Mouse (Mus musculus) heart, embryonic 13.5 days (tissue): ENCODE data around the gene Ap1ar. TPM values are rescaled to one million over a fixed set of nuclear protein-coding genes. Genes with fewer than 3 reads are reported as not detected.
A peak's percentile ranks its signal among the peaks of the same experiment; 100 is the strongest.

ENCODE experiments used
- ATAC-seq: fragments of 200-750 bp; cut with Nextera tagmentation; 2 replicates; pipeline ENCODE4 v1.8.0; 2017; ENCODE audit warnings: moderate TSS enrichment; ENCODE audit not compliant: insufficient number of reproducible peaks, low FRiP score, low TSS enrichment; ENCODE audit errors: extremely low read depth
- H3K27ac ChIP-seq: fragments of 300-500 bp; sonication (generic); replicated peaks from 2 replicates; pipeline ENCODE4 v1.5.1; 2015; ENCODE audit warnings: moderate library complexity, mild to moderate bottlenecking, inconsistent platforms
- H3K27me3 ChIP-seq: fragments of 300-500 bp; sonication (generic); replicated peaks from 2 replicates; pipeline ENCODE4 v1.6.1; 2015; ENCODE audit warnings: mild to moderate bottlenecking, inconsistent platforms
- H3K36me3 ChIP-seq: fragments of 300-500 bp; sonication (generic); 2 replicates; pipeline ENCODE4 v1.6.1; 2015; ENCODE audit warnings: mild to moderate bottlenecking, inconsistent platforms
- H3K4me1 ChIP-seq: fragments of 300-500 bp; sonication (generic); 2 replicates; pipeline ENCODE4 v1.6.1; 2015; ENCODE audit warnings: inconsistent platforms
- H3K4me2 ChIP-seq: fragments of 300-500 bp; sonication (generic); 2 replicates; pipeline ENCODE4 v1.6.1; 2015; ENCODE audit warnings: inconsistent platforms, mild to moderate bottlenecking, moderate library complexity
- H3K4me3 ChIP-seq: fragments of 300-500 bp; sonication (generic); 2 replicates; pipeline ENCODE4 v1.5.1; 2015; ENCODE audit warnings: moderate library complexity, mild to moderate bottlenecking, inconsistent platforms
- H3K9ac ChIP-seq: fragments of 300-500 bp; sonication (generic); 2 replicates; pipeline ENCODE4 v1.6.1; 2015; ENCODE audit warnings: inconsistent platforms, mild to moderate bottlenecking, moderate library complexity
- H3K9me3 ChIP-seq: fragments of 300-500 bp; sonication (generic); 2 replicates; pipeline ENCODE4 v1.6.1; 2016; ENCODE audit warnings: inconsistent platforms
- WGBS: fragments of 180-500 bp; shearing (Covaris S2); methylation state at CpG from one replicate; pipeline ENCODE4 v1.1.7; 2015; ENCODE audit warnings: mixed read lengths; 5-methylcytosine and 5-hydroxymethylcytosine counted together
- polyA plus RNA-seq: library from polyadenylated mRNA; unstranded; fragments of >200 nt; fragmentation: Nextera tagmentation; extraction: Ambion mirVana; gene quantifications from 2 replicates; pipeline ENCODE4 v1.2.1, GENCODE M21; 2015

The Ap1ar gene
- polyA plus RNA-seq, result 27.5 and 30.5 TPM in 2 replicates

DNA sequence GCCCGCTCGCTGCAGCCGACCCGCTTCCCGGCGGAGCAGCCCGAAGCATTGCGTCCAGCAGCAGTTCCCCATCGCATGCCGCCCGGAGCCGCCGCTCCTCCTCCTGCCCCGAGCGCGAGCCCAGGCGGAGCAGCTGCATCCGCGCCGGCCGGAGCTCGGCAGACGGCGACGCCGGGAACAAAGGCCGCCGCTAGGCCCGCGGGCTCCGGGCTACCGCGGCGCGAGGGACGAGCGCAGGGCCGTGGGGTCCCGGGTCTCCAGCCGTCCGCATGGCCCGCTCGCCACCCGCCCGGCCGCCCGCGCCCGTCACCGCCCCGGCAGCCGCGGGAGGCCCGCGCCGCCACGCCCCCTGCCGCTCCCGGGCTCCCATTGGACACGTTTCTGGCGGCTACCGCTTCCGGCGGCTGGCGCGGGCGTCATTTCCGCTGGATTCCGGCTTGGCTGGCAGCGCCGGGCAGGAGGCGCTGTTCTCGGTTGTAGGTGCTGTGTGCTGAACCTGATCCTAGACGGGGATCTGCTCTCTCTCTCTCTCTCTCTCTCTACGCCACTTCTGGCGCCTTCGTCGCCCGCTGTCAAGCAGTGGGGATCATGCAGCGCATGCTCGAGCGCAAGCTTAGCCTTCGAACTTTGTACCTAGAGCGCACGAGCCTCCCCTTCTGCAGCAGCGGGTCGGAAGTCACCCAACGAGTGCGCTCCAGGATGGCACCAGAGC is at the start of gene Ap1ar:
Gene Ap1ar, minus strand, starts transcription at position 370 of the 712 bp plus-strand sequence.
- H3K36me3 ChIP-seq, result 0 out of 2 replicates have a peak, but pooled peaks cover 4% of the 10 kb centered on the region
- under 1% methylated on average over 72 of the region's 89 CpGs for WGBS
- ATAC-seq, result peak; percentile 89
- H3K9ac ChIP-seq, result peak within 1 kb of the TSS; percentile 97
- peak within 1 kb of the TSS; percentile 92 for H3K4me2 ChIP-seq
- peaks cover 26% of the 10 kb centered on the region for H3K4me1 ChIP-seq
- peaks cover 10% of the 10 kb centered on the region for H3K27me3 ChIP-seq
- H3K9me3 ChIP-seq, result no peaks in the 10 kb centered on the region
- H3K4me3 ChIP-seq, result peak within 1 kb of the TSS; percentile 91
- H3K27ac ChIP-seq, result peak within 1 kb of the TSS; percentile 95

DNA sequence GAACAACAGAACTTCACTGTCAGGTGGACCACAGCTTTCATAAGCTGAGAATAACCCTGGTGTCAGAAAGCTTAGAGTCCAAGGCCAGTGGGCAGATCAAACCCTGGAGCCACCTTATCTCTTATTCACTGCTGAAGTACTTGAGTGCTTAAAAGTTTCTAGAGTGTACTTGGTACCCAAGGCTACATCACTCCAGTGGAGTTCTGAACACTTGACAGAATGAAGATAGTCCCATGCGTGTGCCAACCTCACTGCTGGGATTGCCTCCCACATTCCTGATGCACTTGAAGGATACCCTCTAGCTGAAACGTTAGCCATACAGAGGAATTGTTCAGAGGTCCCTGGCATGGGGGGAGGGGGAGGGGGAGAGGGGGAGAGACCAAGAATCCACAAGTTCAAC is 44.4 kb upstream of the Ap1ar start:
- no peaks in the 10 kb centered on the region for H3K36me3 ChIP-seq
- H3K9me3 ChIP-seq, result no peaks in the 10 kb centered on the region
- no peak overlapping the region for H3K4me3 ChIP-seq
- peaks cover 8% of the 10 kb centered on the region for H3K4me1 ChIP-seq
- WGBS, result 26% methylated on average over 2 of the region's 2 CpGs
- no peaks in the 10 kb centered on the region for H3K27me3 ChIP-seq
- no peak overlapping the region for H3K9ac ChIP-seq
- H3K27ac ChIP-seq, result no peak overlapping the region
- no peak; the same call in 1 of the 2 replicates for ATAC-seq
- H3K4me2 ChIP-seq, result no peak overlapping the region

DNA sequence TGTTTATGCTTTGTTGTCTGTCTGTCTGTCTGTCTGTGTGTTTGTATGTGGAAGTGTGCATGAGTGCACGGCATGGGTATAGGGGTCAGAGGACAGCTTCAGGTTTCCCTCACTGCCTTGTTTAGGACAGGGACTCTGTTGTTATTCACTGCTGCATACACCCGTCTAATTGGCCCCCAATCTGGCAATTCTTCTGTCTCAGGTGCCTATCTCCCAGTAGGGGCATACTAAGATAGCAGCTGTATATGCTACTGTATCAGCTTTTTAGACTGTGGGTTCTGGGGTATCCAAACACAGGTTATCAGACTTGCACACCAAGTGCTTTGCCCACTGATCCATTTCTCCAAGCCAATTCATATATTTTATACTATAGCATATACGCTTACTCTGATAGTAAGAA is 42.6 kb upstream of the Ap1ar start:
- peaks cover 8% of the 10 kb centered on the region for H3K4me1 ChIP-seq
- no peak overlapping the region for H3K4me3 ChIP-seq
- H3K36me3 ChIP-seq, result no peaks in the 10 kb centered on the region
- ATAC-seq, result no peak
- H3K9me3 ChIP-seq, result no peaks in the 10 kb centered on the region
- no peaks in the 10 kb centered on the region for H3K27me3 ChIP-seq
- no peak overlapping the region for H3K27ac ChIP-seq
- WGBS, result 78% methylated on average over 3 of the region's 3 CpGs
- no peak overlapping the region for H3K4me2 ChIP-seq
- no peak overlapping the region for H3K9ac ChIP-seq

DNA sequence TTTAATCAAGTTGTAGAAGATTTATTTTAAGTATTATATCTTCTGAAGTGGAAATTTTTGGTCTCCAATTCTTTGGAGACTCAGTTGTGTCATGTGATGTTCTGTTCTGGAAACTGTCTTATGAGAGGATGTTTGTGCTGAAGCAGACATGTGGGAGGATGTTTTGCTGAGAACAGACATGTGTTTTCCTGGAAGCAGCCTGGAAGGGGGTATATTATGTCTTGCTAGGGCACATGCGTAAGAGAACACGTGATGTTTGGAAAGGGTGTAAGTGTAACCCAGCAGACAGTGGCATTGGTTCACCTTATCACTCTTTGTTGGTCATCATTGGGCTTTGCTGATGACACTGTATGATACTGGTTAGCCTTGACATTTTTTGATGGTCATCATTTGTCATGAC is 38.2 kb upstream of the Ap1ar start:
- Histone ChIP-seq H3K4me1 (peaks cover 11% of the 10 kb centered on the region), H3K27me3 (no peaks in the 10 kb centered on the region), H3K36me3 (no peaks in the 10 kb centered on the region), H3K9me3 (no peaks in the 10 kb centered on the region), H3K9ac (no peak overlapping the region), H3K4me3 (no peak overlapping the region), H3K4me2 (no peak overlapping the region), H3K27ac (no peak overlapping the region)
- no peak for ATAC-seq
- 88% methylated on average over 2 of the region's 2 CpGs for WGBS

DNA sequence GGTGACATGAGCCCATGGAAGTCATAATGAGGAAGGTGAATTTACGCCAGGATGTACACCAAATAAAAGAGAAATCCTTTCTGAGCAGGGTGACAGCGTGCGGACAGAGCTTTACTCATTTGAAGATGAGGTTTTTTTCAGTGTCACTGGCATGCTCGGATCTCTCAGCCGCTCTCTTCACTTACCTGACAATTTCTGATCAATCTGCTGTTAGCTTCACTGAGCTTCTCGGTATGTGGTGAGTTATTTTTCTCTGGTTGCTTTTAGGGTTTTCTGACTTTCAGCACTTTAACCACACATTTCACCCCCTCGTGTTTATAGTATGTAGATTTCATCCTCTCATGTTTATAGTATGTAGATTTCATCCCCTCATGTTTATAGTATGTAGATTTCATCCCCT is 37.7 kb upstream of the Ap1ar start:
- Histone ChIP-seq H3K4me1 (peaks cover 11% of the 10 kb centered on the region), H3K36me3 (no peaks in the 10 kb centered on the region), H3K27me3 (no peaks in the 10 kb centered on the region), H3K9ac (no peak overlapping the region), H3K4me2 (no peak overlapping the region), H3K27ac (no peak overlapping the region), H3K9me3 (no peaks in the 10 kb centered on the region), H3K4me3 (no peak overlapping the region)
- 84% methylated on average over 7 of the region's 7 CpGs for WGBS
- no peak for ATAC-seq

DNA sequence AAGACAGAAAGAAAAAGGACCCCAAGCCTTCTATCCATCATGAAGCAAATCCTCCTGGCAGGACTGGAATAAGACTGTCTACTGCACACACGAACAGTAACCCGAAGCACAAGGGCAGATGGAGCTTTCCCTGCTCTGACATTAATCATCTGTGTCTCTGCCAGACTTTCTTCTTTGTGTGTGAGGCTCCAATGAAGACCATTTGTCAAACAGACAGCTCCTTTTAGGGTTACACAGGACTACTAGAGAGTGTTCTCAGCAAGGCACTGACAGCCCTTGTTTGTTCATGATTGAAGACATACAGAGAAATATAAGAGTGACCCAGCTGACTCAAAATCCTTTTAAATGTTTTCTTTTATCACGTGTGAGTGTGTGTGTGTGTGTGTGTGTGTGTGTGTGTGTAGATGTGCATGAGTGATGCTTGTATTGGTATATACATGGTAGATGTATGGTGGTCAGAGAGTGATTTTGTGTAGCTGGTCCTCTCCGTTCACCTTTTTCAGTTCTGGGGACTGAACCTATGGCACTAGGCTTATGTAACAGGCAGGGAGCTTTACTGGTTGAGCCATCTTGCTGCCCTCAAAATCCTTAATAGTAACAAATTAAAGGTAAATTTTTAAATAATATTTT is 37.0 kb upstream of the Ap1ar start:
- WGBS, result 46% methylated on average over 4 of the region's 4 CpGs
- no peak overlapping the region for H3K9ac ChIP-seq
- H3K27me3 ChIP-seq, result no peaks in the 10 kb centered on the region
- peaks cover 11% of the 10 kb centered on the region for H3K4me1 ChIP-seq
- H3K9me3 ChIP-seq, result no peaks in the 10 kb centered on the region
- H3K4me2 ChIP-seq, result no peak overlapping the region
- no peaks in the 10 kb centered on the region for H3K36me3 ChIP-seq
- H3K27ac ChIP-seq, result no peak overlapping the region
- no peak overlapping the region for H3K4me3 ChIP-seq
- no peak for ATAC-seq

DNA sequence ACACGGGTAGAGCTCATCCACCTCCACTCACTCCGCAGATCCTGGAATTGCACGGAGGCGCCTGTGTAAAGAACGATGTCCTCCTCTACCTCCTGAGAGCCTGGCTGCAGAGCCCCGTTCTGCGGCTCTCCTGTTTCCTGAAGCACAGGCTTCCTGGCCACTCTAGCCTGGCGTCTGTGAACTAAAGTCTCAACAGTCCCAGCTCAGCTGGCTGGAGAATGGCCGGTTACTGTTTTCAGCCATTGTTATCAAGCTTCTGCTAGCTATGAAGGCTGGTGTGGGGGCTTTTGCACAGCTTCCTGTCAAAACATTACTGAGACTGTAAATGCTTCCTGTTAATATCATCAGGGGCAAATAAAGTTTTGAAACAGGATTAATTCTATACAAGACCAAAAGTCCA is 34.3 kb upstream of the Ap1ar start:
- ATAC-seq, result no peak
- no peak overlapping the region for H3K4me2 ChIP-seq
- no peaks in the 10 kb centered on the region for H3K9me3 ChIP-seq
- H3K27me3 ChIP-seq, result no peaks in the 10 kb centered on the region
- H3K9ac ChIP-seq, result no peak overlapping the region
- no peak overlapping the region for H3K4me3 ChIP-seq
- H3K36me3 ChIP-seq, result no peaks in the 10 kb centered on the region
- peak overlapping the region; percentile 48; the same call in 1 of the 2 replicates for H3K27ac ChIP-seq
- WGBS, result 52% methylated on average over 9 of the region's 9 CpGs
- peaks cover 11% of the 10 kb centered on the region for H3K4me1 ChIP-seq

DNA sequence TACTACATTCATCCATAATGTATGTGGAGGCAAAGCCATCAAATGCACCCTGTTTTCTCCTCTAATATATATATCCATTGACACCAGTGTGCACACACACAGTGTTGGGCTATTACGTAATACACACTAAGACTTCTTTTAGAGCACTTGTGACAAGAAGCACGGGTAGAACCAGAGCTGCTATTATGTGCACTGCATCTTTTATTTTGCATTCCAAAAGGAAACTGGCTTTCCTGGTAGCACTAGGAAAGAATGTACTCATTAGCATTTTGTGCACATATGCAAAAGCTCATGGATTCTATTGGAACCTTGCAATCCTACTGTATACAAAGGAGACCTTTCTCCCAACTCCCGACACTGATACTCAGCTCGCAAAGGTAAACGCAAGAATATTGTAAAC is 31.6 kb upstream of the Ap1ar start:
- no peaks in the 10 kb centered on the region for H3K36me3 ChIP-seq
- WGBS, result 80% methylated on average over 5 of the region's 5 CpGs
- H3K27me3 ChIP-seq, result no peaks in the 10 kb centered on the region
- H3K4me2 ChIP-seq, result no peak overlapping the region
- peaks cover 12% of the 10 kb centered on the region for H3K4me1 ChIP-seq
- ATAC-seq, result no peak
- H3K9ac ChIP-seq, result no peak overlapping the region
- H3K4me3 ChIP-seq, result no peak overlapping the region
- H3K27ac ChIP-seq, result no peak overlapping the region
- H3K9me3 ChIP-seq, result no peaks in the 10 kb centered on the region

DNA sequence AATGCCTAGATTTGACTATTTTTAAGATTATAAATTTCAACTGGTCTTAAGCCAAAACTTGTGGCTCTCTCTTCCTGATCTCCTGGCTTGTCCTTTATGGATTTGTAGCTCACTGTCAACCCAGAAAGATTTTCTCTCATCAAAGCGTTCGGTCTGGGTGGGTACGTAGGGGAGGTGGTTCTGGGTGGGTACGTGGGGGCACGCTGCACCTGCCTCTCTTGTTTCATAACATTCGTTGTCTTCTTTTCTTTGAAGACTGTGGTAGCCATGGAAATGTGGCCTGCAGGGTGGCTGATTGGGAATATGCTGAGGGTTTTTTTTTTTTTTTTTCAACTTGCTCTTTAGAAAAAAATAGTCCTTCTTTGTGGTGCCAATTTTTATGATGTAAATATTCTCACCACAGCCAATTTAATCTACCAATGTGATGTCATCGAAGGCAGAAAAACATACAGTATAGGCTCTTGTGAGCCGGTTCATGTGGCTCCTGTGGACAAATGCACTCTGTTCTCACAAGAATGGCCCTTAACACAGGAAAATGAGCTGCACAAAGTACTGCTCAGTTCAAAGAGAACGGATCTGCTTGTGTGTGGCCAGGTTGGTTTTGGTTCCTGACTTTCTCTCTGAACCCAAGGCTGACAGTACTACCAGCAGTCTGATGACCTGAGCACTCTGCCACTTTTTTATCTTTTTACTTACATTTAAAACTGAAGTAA is 30.9 kb upstream of the Ap1ar start:
- 88% methylated on average over 9 of the region's 9 CpGs for WGBS
- Histone ChIP-seq H3K9me3 (no peaks in the 10 kb centered on the region), H3K27ac (no peak overlapping the region), H3K27me3 (no peaks in the 10 kb centered on the region), H3K9ac (no peak overlapping the region), H3K4me3 (no peak overlapping the region), H3K36me3 (no peaks in the 10 kb centered on the region), H3K4me2 (no peak overlapping the region), H3K4me1 (peaks cover 18% of the 10 kb centered on the region)
- no peak for ATAC-seq

DNA sequence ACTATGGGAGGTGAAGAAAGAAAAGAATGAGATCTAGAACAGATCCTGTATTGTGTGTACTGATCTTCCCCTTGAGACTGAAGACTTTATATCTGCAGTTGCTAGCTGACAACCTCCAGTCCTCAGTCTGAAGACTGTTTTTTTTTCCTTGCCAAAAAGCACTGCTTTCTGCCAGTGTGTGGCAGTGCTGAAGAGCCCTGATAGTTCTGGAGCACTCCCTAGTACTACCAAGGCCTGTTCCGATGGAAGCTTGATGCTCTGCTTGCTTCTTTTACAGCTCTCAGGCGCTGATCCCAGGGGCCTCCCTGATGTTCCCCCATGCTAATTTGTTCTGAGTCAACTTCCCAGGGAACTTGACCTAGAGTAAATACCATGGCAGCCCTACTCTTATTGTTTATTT is 26.9 kb upstream of the Ap1ar start:
- H3K9me3 ChIP-seq, result no peaks in the 10 kb centered on the region
- no peak overlapping the region for H3K4me2 ChIP-seq
- no peaks in the 10 kb centered on the region for H3K36me3 ChIP-seq
- peaks cover 12% of the 10 kb centered on the region for H3K4me1 ChIP-seq
- H3K4me3 ChIP-seq, result no peak overlapping the region
- H3K27ac ChIP-seq, result peak overlapping the region; percentile 28; the same call in 1 of the 2 replicates
- no peak for ATAC-seq
- WGBS, result 30% methylated on average over 2 of the region's 2 CpGs
- no peak overlapping the region for H3K9ac ChIP-seq
- H3K27me3 ChIP-seq, result no peaks in the 10 kb centered on the region

DNA sequence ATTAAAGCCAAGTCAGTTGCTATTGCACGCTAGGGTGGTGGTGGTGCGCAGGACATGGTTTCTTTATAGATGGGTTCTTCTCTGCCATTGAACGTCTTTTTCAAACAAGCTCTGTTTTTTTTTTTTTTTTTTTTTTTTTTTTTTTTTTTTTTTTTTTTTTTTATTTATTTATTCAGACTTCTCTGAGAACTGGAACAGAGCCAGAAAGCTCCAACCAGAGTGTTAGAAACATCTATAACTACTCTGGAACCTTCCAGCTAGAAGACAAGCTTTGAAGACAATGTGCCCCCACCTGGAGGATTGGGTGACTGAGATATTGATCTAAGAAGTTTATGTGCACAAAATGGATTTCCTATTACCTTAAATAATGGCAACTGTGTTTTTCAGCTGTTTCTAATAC is 26.2 kb upstream of the Ap1ar start:
- no peak overlapping the region for H3K9ac ChIP-seq
- no peak overlapping the region for H3K27ac ChIP-seq
- H3K4me1 ChIP-seq, result peaks cover 12% of the 10 kb centered on the region
- 0 out of 2 replicates have a peak, but pooled peaks cover 2% of the 10 kb centered on the region for H3K27me3 ChIP-seq
- no peaks in the 10 kb centered on the region for H3K36me3 ChIP-seq
- H3K9me3 ChIP-seq, result no peaks in the 10 kb centered on the region
- no peak overlapping the region for H3K4me2 ChIP-seq
- ATAC-seq, result no peak
- 50% methylated on average over 3 of the region's 3 CpGs for WGBS
- no peak overlapping the region for H3K4me3 ChIP-seq
